Comparison of ENCODE assay signal across 8 mouse cellular contexts in genomic region chr7:112679171-112679512, GRCm38 (mm10). TPM values are rescaled to one million over a fixed set of nuclear protein-coding genes. Genes with fewer than 3 reads are reported as not detected.
DNase-seq lines count a peak whose midpoint lies in the region; ATAC-seq lines count a peak whose summit lies in the region.

TSS of gene Tead1 (plus strand) at chr7:112679318.

- peak within 1 kb of the TSS; percentile 97 for H3K27ac ChIP-seq in intestine, embryonic 15.5 days
- peak within 1 kb of the TSS; percentile 98 for H3K27ac ChIP-seq in midbrain, embryonic 10.5 days (replicated peaks)

- no peaks in the 10 kb centered on the region for H3K27me3 ChIP-seq in intestine, embryonic 15.5 days (replicated peaks)
- peaks cover 19% of the 10 kb centered on the region for H3K27me3 ChIP-seq in midbrain, embryonic 10.5 days (ENCODE audit: low read depth, poor library complexity, severe bottlenecking)

- peaks cover 6% of the 10 kb centered on the region for H3K4me1 ChIP-seq in intestine, embryonic 15.5 days (replicated peaks)
- peaks cover 53% of the 10 kb centered on the region for H3K4me1 ChIP-seq in midbrain, embryonic 10.5 days

- ATAC-seq in intestine, embryonic 15.5 days: peak; percentile 94
- no peak for ATAC-seq in erythroid progenitor cell, adult 5-6 weeks (replicated peaks; ENCODE audit: low FRiP score, poor library complexity, severe bottlenecking)

- no peaks in the 10 kb centered on the region for H3K9me3 ChIP-seq in intestine, embryonic 15.5 days
- no peaks in the 10 kb centered on the region for H3K9me3 ChIP-seq in midbrain, embryonic 10.5 days (replicated peaks)

- intact Hi-C loops in left cerebral cortex, postnatal 25 days (cut with DNase I): loop anchor here (5.0 to 10.0 kb wide), 2 partner anchors 207 to 284 kb away; no protein-coding TSS in a partner anchor

- peak within 1 kb of the TSS; percentile 91 for H3K9ac ChIP-seq in intestine, embryonic 15.5 days

- H3K4me2 ChIP-seq in intestine, embryonic 15.5 days (replicated peaks): peak within 1 kb of the TSS; percentile 87

- peak; percentile 99 for DNase-seq in adrenal gland, postnatal 14 days
- DNase-seq in embryo, embryonic 11 days: peak; percentile 94
- peak; percentile 98 to 99 for DNase-seq in gastrocnemius, postnatal 4 days (ENCODE audit: low spot score in 2 of 2)
- DNase-seq in left cerebral cortex, postnatal 25 days (ENCODE audit: low spot score in 2 of 2): peak; percentile 92
- peak; percentile 95 for DNase-seq in midbrain, embryonic 10.5 days (ENCODE audit: low spot score)
- DNase-seq in skeletal muscle tissue, adult 2 months (ENCODE audit: low read depth, low spot score): peak; percentile 86

- H3K36me3 ChIP-seq in intestine, embryonic 15.5 days: no peaks in the 10 kb centered on the region
- H3K36me3 ChIP-seq in midbrain, embryonic 10.5 days: no peaks in the 10 kb centered on the region

- under 1% methylated on average over 41 of the region's 57 CpGs for WGBS in intestine, embryonic 15.5 days
- WGBS in midbrain, embryonic 10.5 days: 9% methylated on average over 57 of the region's 57 CpGs

- peak within 1 kb of the TSS; percentile 93 for H3K4me3 ChIP-seq in intestine, embryonic 15.5 days (replicated peaks)
- peak within 1 kb of the TSS; percentile 94 for H3K4me3 ChIP-seq in midbrain, embryonic 10.5 days

RNA-seq across cellular contexts. Expression of gene Tead1, which starts in this region (rescaled TPM):
- 73.3 and 106 TPM in 2 replicates for total RNA-seq in adrenal gland, postnatal 14 days (2021)
- 100 to 1,000 TPM; 155 to 175 TPM for total RNA-seq in gastrocnemius, postnatal 4 days (2021)
- 17.5 and 18.3 TPM in 2 replicates for polyA plus RNA-seq in intestine, embryonic 15.5 days (2015; fragmentation: Nextera tagmentation; extraction: Ambion mirVana)
- 10 to 100 TPM; 11.8 to 12.0 TPM for total RNA-seq in left cerebral cortex, postnatal 25 days (2021)
- polyA plus RNA-seq in midbrain, embryonic 10.5 days (2016; fragmentation: Nextera tagmentation; extraction: Ambion mirVana): 17.1 and 17.6 TPM in 2 replicates
- not detected in 2 replicates for total RNA-seq in erythroid progenitor cell, adult 5-6 weeks (2015; ENCODE audit: low replicate concordance)
- not detected in 2 replicates for total RNA-seq in erythroid progenitor cell, adult 5-6 weeks (2017; ENCODE audit: low replicate concordance)

Comparison
In these comparisons a context has a peak if more than half of its experiments do, and no peak if none do; other contexts are left out.
1. RNA of gene Tead1 (total RNA-seq): 155 to 175 TPM in gastrocnemius, postnatal 4 days, 73.3 to 106 TPM in adrenal gland, postnatal 14 days and 11.8 to 12.0 TPM in left cerebral cortex, postnatal 25 days; not detected in erythroid progenitor cell, adult 5-6 weeks; every median in the first group is over 10 times any median in the second.
2. Peak in every context shown above with its lines, with median percentiles within 50 percentile points of each other: DNase-seq.